Mouse (Mus musculus) kidney, embryonic 15.5 days (tissue): ENCODE results near the gene Nfkbib. TPM values are rescaled to one million over a fixed set of nuclear protein-coding genes. Genes with fewer than 3 reads are reported as not detected.
A peak's percentile ranks its signal among the peaks of the same experiment; 100 is the strongest.

ENCODE experiments used
- ATAC-seq: fragments of 200-750 bp; cut with Nextera tagmentation; replicated peaks from 2 replicates; pipeline ENCODE4 v1.8.0; 2017; ENCODE audit warnings: moderate TSS enrichment; ENCODE audit not compliant: low FRiP score
- H3K27ac ChIP-seq: fragments of 300-500 bp; sonication (generic); 2 replicates; pipeline ENCODE4 v1.5.1; 2015; ENCODE audit warnings: mild to moderate bottlenecking, inconsistent platforms
- H3K27me3 ChIP-seq: fragments of 300-500 bp; sonication (generic); 2 replicates; pipeline ENCODE4 v1.6.1; 2015; ENCODE audit warnings: inconsistent platforms
- H3K36me3 ChIP-seq: fragments of 300-500 bp; sonication (generic); 2 replicates; pipeline ENCODE4 v1.6.1; 2015; ENCODE audit warnings: inconsistent platforms
- H3K4me1 ChIP-seq: fragments of 300-500 bp; sonication (generic); 2 replicates; pipeline ENCODE4 v1.6.1; 2015; ENCODE audit warnings: inconsistent platforms
- H3K4me2 ChIP-seq: fragments of 300-500 bp; sonication (generic); 2 replicates; pipeline ENCODE4 v1.6.1; 2015; ENCODE audit warnings: moderate library complexity, mild to moderate bottlenecking, inconsistent platforms
- H3K4me3 ChIP-seq: fragments of 300-500 bp; sonication (generic); replicated peaks from 2 replicates; pipeline ENCODE4 v1.5.1; 2015; ENCODE audit warnings: mild to moderate bottlenecking, inconsistent platforms
- H3K9ac ChIP-seq: fragments of 300-500 bp; sonication (generic); 2 replicates; pipeline ENCODE4 v1.6.1; 2015; ENCODE audit warnings: mild to moderate bottlenecking, inconsistent platforms
- H3K9me3 ChIP-seq: fragments of 300-500 bp; sonication (generic); replicated peaks from 2 replicates; pipeline ENCODE4 v1.6.1; 2016; ENCODE audit warnings: inconsistent platforms
- WGBS: fragments of 180-500 bp; shearing (Covaris S2); methylation state at CpG from one replicate; pipeline ENCODE4 v1.1.7; 2015; ENCODE audit warnings: mixed read lengths; 5-methylcytosine and 5-hydroxymethylcytosine counted together
- polyA plus RNA-seq: library from polyadenylated mRNA; unstranded; fragments of >200 nt; fragmentation: Nextera tagmentation; extraction: Ambion mirVana; gene quantifications from 2 replicates; pipeline ENCODE4 v1.2.1, GENCODE M21; 2015

The Nfkbib gene
- polyA plus RNA-seq, 1 experiment from 2014 or later = 45.2 TPM

DNA sequence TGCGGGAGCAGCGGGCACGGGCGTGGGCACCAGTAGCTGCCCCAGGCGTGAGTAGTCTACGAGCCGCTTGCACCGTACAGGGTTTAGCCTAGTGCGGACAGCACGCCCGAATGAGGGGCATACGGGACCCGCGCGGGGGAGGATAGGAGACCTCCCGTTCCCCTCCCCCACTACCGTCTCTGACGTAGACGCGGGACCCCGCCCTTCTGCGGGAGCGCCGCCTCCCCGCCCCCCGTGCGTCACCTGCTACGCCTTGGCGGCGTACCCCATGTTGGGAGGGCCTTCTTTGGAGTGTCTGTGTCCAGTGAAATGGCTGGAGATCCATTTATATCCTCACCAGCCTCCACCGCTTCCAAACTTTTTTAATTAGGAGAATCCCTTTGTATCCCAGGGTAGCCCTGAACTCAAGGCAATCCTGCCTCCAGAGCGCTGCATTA lies 41.7 kb upstream of the Nfkbib start:
- 0% methylated on average over 14 of the region's 32 CpGs for WGBS
- Histone ChIP-seq H3K4me1 (peaks cover 44% of the 10 kb centered on the region), H3K36me3 (peaks cover 22% of the 10 kb centered on the region), H3K27ac (peak overlapping the region; percentile 100), H3K4me3 (peak overlapping the region; percentile 84), H3K27me3 (no peaks in the 10 kb centered on the region), H3K9me3 (no peaks in the 10 kb centered on the region), H3K4me2 (peak overlapping the region; percentile 71), H3K9ac (peak overlapping the region; percentile 96)
- peak; percentile 74 for ATAC-seq

DNA sequence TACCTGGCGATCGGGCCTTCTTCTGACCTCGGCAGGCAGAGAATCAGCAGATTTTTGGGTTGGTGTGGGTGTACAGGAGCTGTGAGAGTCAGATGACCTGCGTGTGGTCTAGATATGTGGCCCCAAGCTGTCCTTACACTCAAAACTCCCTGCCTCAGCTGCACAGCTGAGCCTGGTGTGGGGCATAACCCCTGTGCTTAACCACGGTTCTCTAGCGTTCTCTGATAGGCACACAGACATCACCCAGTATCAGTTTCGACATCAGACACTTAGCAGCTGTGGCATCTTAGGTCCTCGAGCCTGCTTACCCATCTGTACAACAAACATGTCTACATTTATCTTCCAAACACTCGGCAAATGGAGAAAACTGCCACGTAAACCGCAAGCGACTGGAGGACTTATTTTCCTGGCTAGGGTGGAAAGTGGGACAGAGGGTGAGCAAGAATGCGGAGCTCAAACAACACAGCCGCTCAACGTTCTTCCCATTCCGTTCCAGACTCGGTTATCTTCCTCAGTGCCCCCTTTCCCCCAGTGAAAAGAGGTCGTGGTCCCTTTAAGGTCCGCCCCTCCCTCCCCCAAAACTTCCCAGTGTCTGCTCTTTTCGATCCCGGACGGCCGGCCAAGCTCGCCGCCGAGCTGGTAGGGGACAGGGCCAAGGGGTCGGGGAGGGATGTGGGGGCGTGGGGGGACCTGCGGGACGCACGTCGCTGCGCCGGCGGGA lies 41.1 kb upstream of the Nfkbib start, which contains the start of gene Hnrnpl:
Gene Hnrnpl (plus strand): TSS at position 321 of the 721 bp plus-strand sequence.
- peak within 1 kb of the TSS; percentile 71 for H3K4me2 ChIP-seq
- H3K27me3 ChIP-seq = no peaks in the 10 kb centered on the region
- peak; percentile 31 for ATAC-seq
- WGBS = 2% methylated on average over 34 of the region's 35 CpGs
- no peaks in the 10 kb centered on the region for H3K9me3 ChIP-seq
- peak within 1 kb of the TSS; percentile 96 for H3K9ac ChIP-seq
- peak within 1 kb of the TSS; percentile 100 for H3K27ac ChIP-seq
- peaks cover 44% of the 10 kb centered on the region for H3K4me1 ChIP-seq
- peak within 1 kb of the TSS; percentile 84 for H3K4me3 ChIP-seq
- peaks cover 17% of the 10 kb centered on the region for H3K36me3 ChIP-seq

DNA sequence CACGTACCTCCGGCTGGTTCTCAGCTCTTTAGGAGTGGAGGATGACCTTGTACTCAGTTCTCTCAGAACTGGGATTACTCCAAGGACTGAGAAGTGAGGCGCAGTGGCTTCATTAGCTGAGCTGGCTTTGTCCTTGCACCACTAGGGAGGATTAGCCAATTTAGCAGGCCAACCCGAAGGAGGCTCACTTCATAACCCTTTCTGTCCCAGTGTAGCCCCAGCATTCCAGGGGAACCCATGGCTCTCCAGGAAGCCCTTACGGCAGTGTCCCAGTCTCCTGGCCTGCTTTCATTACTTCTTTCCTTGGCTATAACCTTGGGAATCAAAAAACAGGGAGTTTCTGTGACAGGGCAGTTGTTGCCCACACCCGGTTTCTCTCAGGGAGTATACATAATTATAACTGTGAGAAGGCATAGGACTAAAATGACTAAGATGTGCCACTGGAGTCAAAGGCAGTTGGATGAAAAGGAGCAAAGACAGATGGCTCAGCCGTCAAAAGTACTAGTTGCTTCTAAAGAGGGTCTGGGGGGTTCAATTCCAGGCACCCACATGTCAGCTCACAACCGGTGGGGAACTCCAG lies 40.4 kb upstream of the Nfkbib start:
- WGBS = 44% methylated on average over 6 of the region's 8 CpGs
- no peak for ATAC-seq
- H3K27ac ChIP-seq = peak overlapping the region; percentile 100
- H3K9ac ChIP-seq = peak overlapping the region; percentile 96
- H3K4me1 ChIP-seq = peaks cover 44% of the 10 kb centered on the region
- no peaks in the 10 kb centered on the region for H3K9me3 ChIP-seq
- H3K4me3 ChIP-seq = peak overlapping the region; percentile 84
- H3K36me3 ChIP-seq = peaks cover 10% of the 10 kb centered on the region
- H3K27me3 ChIP-seq = no peaks in the 10 kb centered on the region
- H3K4me2 ChIP-seq = peak overlapping the region; percentile 71

DNA sequence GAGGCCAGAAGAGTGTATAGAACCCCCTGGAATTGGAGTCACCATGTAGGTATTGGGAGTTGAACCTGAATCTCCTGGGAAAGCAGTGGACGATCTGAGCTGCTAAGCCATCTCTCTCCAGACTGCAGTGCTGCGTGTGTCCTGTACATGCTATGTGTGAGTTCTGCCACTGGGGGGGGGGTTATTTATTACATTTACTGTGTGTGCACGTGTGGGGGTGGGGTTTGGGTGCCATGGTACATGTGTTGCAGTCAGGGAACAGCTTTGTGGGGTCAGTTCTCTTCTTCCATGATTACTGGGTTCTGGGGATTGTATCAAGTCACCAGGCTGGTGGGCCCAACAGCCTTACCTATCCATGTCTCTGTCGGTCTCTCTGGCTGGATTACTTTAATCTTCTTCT lies 39.6 kb upstream of the Nfkbib start:
- Histone ChIP-seq H3K27me3 (no peaks in the 10 kb centered on the region), H3K9me3 (no peaks in the 10 kb centered on the region), H3K36me3 (peaks cover 1% of the 10 kb centered on the region; the same call in 1 of the 2 replicates), H3K27ac (no peak overlapping the region), H3K4me1 (peaks cover 44% of the 10 kb centered on the region), H3K4me3 (no peak overlapping the region), H3K4me2 (no peak overlapping the region), H3K9ac (no peak overlapping the region)
- 72% methylated on average over 4 of the region's 4 CpGs for WGBS
- no peak for ATAC-seq

DNA sequence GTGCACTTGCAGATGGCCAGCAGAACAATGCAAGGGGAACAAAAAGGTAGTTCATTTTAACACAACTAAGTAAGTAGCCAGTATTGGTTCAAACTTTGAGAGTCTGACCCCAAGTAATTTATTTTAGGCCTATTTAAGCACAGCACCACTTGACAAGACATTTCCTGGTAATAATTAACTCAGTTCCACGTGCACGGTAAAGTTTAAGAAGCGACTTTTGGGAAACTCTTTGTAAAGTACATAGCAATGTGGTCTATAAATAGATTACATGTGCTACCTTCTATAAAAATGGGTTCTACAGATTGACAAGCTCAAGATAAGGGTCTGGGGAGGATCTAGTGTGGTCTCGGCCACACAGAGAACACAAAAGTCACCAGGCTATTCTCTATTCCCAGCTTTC lies 36.4 kb upstream of the Nfkbib start:
- Histone ChIP-seq H3K36me3 (no peaks in the 10 kb centered on the region), H3K27ac (peak overlapping the region; percentile 97), H3K9ac (no peak overlapping the region), H3K4me2 (peak overlapping the region; percentile 33; the same call in 1 of the 2 replicates), H3K4me1 (peaks cover 53% of the 10 kb centered on the region), H3K27me3 (no peaks in the 10 kb centered on the region), H3K9me3 (no peaks in the 10 kb centered on the region), H3K4me3 (no peak overlapping the region)
- ATAC-seq = no peak
- WGBS = 19% methylated on average over 4 of the region's 4 CpGs

DNA sequence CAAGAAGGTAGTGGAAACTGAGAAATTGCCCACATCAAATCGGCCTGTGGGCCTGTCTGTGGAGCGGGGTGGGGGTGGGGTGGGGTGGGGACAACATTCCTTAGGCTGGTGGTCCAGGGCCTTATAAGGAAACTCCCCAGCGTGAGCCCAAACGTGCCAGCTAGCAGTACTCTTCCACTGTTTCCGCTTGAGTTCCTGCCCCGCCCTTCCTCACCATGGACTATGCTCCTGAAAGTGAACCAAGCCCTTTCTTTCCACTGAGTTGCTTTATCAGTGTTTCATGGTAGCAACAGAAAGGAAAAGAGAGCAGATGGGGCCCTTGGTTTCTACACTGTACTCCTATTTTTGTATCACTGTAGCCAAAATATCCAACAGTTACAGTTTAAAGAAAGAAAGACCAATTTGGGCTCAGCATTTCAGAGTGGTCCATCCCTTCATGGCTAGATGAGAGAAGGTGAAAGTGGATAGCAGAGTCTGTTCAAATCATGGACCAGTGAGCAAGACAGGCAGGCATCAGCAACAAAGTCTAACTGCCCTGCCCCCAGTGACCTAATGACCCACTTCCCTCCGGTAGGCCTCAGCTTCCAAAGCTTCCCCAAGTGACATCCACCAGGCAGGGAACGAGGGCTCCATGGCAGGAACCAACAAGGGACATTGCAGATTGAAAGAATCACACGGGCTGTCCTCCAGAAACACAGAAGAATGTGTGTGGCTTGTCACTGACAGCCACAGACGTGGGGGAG lies 35.7 kb upstream of the Nfkbib start:
- peak overlapping the region; percentile 11; the same call in 1 of the 2 replicates for H3K9ac ChIP-seq
- peaks cover 50% of the 10 kb centered on the region for H3K4me1 ChIP-seq
- H3K4me3 ChIP-seq = 0 out of 2 replicates have a peak overlapping the region, but pooled peaks have one; percentile 0

DNA sequence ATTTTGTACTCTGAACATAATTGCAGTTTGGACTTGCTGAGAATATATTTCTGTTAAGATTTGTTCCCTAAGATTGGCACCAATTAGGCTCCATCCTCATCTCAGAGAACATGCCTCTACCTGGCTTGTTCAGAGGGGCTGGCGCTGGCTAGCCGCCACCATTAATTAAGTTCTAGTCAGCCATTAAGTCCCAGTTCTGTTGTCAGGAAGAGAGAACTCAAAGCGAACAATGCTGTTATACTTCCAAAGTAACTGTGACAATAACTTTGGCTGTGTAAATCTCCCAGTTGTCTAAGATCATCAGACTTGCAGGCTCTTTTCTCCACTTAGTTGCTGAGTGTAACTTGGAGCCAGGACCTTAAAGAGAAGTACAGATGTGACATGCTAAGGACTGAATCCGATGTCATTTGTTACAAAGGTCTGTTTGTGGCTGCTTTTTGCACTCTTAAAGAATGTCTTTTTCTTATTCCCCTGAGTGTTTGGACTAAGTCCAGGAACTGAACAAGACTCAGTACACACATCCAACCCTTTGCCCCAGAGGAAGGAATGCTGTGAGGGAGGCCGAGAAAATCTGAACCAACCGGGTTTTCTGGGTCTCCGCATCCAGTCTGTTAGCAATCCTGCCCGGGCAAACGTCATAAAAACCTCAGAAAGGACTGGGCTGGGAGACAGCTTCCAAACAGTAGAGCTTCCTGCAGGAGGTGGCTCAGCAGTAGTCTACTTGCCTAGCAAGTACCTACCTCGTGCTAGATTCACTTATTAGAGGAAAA lies 34.8 kb upstream of the Nfkbib start:
- Histone ChIP-seq H3K9me3 (no peaks in the 10 kb centered on the region), H3K9ac (no peak overlapping the region)
- WGBS = 15% methylated on average over 10 of the region's 10 CpGs

More for the DNA sequence above, 35.7 kb upstream of the Nfkbib start:
- peak overlapping the region; percentile 97 for H3K27ac ChIP-seq
- no peaks in the 10 kb centered on the region for H3K27me3 ChIP-seq
- no peaks in the 10 kb centered on the region for H3K9me3 ChIP-seq
- peak overlapping the region; percentile 33 for H3K4me2 ChIP-seq
- H3K36me3 ChIP-seq = no peaks in the 10 kb centered on the region
- peak; percentile 84 for ATAC-seq
- 5% methylated on average over 10 of the region's 10 CpGs for WGBS

DNA sequence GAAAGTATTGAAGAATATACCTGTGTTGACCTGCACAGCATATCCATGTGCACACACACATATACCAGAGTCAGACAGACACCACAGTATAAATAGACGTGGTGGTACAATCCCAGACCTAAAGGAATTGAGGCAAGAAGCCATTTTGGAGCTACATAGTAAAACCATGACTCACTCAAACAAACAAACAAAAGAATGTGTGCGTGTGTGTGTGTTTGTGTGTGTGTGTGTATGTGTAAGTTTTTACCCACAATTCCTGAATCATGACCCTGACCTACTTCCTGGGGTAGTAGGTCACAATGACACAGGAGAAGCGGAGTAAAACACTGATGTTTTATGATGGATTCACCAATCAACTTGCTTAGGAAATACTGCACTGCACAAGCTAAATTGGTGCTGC lies 34.1 kb upstream of the Nfkbib start:
- H3K27ac ChIP-seq = peak overlapping the region; percentile 97
- no peaks in the 10 kb centered on the region for H3K36me3 ChIP-seq
- no peak for ATAC-seq
- no peak overlapping the region for H3K4me3 ChIP-seq
- peaks cover 51% of the 10 kb centered on the region for H3K4me1 ChIP-seq
- H3K4me2 ChIP-seq = peak overlapping the region; percentile 33; the same call in 1 of the 2 replicates
- H3K27me3 ChIP-seq = no peaks in the 10 kb centered on the region
- H3K9ac ChIP-seq = no peak overlapping the region
- H3K9me3 ChIP-seq = no peaks in the 10 kb centered on the region
- 45% methylated on average over 3 of the region's 3 CpGs for WGBS

More for the DNA sequence above, 34.8 kb upstream of the Nfkbib start:
- H3K27me3 ChIP-seq = no peaks in the 10 kb centered on the region
- ATAC-seq = peak; percentile 24
- H3K4me2 ChIP-seq = peak overlapping the region; percentile 33
- peaks cover 45% of the 10 kb centered on the region for H3K4me1 ChIP-seq
- no peaks in the 10 kb centered on the region for H3K36me3 ChIP-seq
- H3K4me3 ChIP-seq = 0 out of 2 replicates have a peak overlapping the region, but pooled peaks have one; percentile 0
- H3K27ac ChIP-seq = peak overlapping the region; percentile 97

DNA sequence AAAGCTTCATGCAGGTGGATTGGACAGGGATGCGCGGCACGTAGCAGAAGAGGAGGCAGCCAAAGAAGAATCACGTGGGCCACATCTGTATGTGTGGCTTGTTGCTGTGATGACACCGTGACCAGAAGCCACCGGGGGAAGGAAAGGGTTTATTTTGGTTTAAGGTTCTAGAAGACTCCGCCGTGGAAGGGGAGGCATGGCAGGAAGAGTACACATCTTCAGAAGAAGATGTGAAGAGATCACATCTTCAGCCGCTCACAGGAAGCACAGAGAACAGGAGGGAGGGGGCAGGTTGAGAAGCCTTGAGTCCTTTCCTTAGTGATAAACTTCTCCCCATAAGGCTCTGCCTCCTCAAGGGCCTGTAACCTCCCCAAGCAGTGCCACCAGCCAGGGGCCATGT lies 32.7 kb upstream of the Nfkbib start:
- ATAC-seq = no peak
- WGBS = 96% methylated on average over 9 of the region's 9 CpGs
- H3K4me3 ChIP-seq = no peak overlapping the region
- no peaks in the 10 kb centered on the region for H3K36me3 ChIP-seq
- no peak overlapping the region for H3K4me2 ChIP-seq
- no peaks in the 10 kb centered on the region for H3K27me3 ChIP-seq
- H3K9ac ChIP-seq = no peak overlapping the region
- H3K27ac ChIP-seq = no peak overlapping the region
- no peaks in the 10 kb centered on the region for H3K9me3 ChIP-seq
- peaks cover 55% of the 10 kb centered on the region for H3K4me1 ChIP-seq

DNA sequence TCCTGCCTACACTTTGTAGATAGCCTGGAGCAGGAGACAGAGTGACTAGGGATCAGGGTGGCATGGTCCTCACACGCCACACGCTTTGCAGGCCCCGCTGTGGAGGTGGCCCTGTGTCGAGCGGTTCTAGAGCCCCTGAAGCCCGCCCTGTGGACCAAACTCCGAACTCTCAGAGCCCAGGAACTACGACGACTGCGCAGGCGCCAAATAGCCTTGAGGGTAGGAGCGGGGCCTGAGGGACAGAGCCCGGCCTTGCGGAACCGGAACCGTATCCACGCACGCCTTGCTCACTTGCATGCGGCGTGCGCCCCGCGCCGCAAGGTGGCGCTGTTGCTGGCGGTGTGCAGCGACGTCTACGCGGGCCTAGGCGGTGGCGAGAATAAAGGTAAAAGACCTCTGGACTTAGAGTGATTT lies 29.3 kb upstream of the Nfkbib start:
- 15% methylated on average over 32 of the region's 32 CpGs for WGBS
- Histone ChIP-seq H3K9me3 (no peaks in the 10 kb centered on the region), H3K4me1 (peaks cover 24% of the 10 kb centered on the region), H3K27ac (peak overlapping the region; percentile 73), H3K36me3 (no peaks in the 10 kb centered on the region), H3K4me2 (peak overlapping the region; percentile 57), H3K9ac (peak overlapping the region; percentile 42), H3K4me3 (peak overlapping the region; percentile 29), H3K27me3 (no peaks in the 10 kb centered on the region)
- peak; percentile 74 for ATAC-seq

DNA sequence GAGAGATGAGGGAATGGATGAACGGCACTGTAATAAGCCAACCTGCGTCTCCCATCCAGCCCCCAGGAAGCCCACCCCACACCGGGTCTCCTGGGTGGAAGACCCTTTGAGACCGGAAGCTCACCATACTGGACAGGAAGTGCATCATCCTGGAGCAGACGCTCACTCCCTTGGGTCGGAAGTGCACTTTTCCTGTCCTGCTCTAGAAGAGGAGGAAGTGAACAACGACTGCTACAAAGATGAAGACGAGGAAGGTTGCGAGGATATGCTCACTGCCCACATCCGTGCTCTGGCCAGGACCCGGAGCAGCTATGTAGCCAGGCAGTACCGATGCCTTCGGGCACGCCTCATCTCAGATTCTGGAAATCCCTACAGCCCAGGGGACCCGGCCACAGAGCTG lies 28.5 kb upstream of the Nfkbib start:
- WGBS = 73% methylated on average over 15 of the region's 15 CpGs
- no peaks in the 10 kb centered on the region for H3K36me3 ChIP-seq
- H3K4me2 ChIP-seq = peak overlapping the region; percentile 57
- no peaks in the 10 kb centered on the region for H3K27me3 ChIP-seq
- no peak for ATAC-seq
- H3K4me3 ChIP-seq = peak overlapping the region; percentile 29; the same call in 1 of the 2 replicates
- peaks cover 17% of the 10 kb centered on the region for H3K4me1 ChIP-seq
- H3K9ac ChIP-seq = no peak overlapping the region
- H3K9me3 ChIP-seq = no peaks in the 10 kb centered on the region
- peak overlapping the region; percentile 73 for H3K27ac ChIP-seq
